Mouse (Mus musculus): ENCODE results near the gene Dnajc14. TPM values are rescaled to one million over a fixed set of nuclear protein-coding genes. Genes with fewer than 3 reads are reported as not detected.
A peak's percentile ranks its signal among the peaks of the same experiment; 100 is the strongest.

Dnajc14 gene
- total RNA-seq (2022) = 10 to 100 TPM; 77.2 to 82.1 (median 78.5) TPM

- peak; percentile 51 for DNase-seq
These were observed at the start of gene Dnajc14 for GRCm38 (mm10) chr10:128803771-128804270. Dnajc14 (plus strand) TSS chr10:128804062.

GRCm38 (mm10) chr10:128772895-128773294 is 31.0 kb upstream of the Dnajc14 start:
- DNase-seq = no peak

- DNase-seq = no peak
These were observed 30.2 kb upstream of the Dnajc14 start for GRCm38 (mm10) chr10:128773685-128774084.

- no peak for DNase-seq
These were observed 25.4 kb upstream of the Dnajc14 start for GRCm38 (mm10) chr10:128778441-128778840.

- peak; percentile 71 for DNase-seq
These were observed 24.7 kb upstream of the Dnajc14 start for GRCm38 (mm10) chr10:128779011-128779795.

DNA sequence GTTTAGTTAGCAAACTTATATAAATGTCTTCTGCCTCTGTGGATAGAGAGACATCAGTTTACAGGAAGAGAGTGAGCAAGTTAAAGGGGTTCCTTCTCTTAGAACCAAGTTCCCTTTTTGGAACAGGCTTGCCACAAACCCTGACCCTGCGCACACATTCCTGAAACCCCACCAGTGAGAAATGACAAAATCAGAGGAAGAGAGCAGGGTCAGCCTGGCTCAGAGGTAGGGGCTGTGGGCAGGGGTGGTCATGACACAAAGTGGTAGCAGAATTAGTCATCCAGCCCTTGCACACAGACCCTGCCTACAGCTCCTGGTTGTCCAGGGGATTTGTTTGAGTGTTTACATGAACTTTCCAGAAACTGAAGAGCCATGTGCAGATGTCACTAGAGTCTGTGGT is 23.7 kb upstream of the Dnajc14 start:
- no peak for DNase-seq

- peak; percentile 37 for DNase-seq
These were observed 13.3 kb upstream of the Dnajc14 start, which contains the start of gene Mmp19 for GRCm38 (mm10) chr10:128790398-128791124. Mmp19 (plus strand) TSS chr10:128790910.

DNA sequence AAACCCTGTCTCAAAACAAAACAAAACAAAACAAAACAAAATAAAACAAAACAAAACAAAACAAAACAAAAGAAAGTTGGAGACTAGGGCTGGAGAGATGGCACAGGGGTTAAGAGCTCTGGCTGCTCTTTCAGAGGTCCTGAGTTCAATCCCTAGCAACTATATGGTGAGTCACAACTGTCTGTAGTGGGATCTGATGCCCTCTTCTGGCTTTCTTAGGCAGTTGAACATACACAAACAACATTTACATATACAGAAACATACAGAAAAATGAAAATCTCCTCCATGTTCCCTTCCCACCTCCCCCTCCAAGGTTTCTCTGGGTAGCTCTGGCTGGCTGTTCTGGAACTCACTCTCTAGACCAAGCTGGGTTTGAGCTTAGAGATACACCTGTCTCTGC is 11.8 kb upstream of the Dnajc14 start:
- DNase-seq = no peak

DNA sequence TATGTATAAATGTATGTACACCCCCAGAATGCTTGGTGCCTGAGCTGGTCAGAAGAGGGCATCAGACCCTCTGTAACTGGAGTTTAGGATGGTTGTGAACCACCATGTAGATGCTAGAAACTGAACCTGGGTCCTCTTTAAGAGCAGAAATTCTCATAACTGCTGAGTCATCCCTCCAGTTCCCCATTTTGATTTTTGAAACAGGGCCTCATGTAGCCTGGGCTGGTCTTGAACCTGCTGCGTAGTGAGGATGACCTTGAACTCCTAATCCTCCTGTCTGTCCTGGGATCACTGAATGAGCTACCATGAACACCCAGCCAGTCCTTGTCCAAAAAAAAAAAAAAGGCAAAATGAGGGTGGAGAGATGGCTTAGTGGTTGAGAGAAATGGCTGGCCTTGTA is 10.6 kb upstream of the Dnajc14 start:
- DNase-seq = no peak

DNA sequence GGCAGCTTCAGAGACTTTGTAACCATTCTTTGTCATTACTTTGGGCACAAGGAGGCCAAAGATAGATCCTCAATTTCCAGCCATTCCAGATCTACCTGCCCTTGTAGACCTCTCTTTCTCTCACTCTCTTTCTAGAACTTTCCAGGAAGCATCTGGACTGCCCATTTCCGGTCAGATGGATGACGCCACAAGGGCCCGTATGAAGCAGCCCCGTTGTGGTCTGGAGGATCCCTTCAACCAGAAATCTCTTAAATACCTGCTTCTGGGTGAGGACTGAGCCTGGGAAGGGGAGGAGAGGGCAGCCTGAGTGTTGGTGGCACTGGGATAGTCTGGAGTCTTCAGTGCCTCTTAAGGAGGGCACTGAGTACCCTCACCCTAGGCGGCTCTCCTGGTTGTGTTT is 9.5 kb upstream of the Dnajc14 start:
- DNase-seq = no peak

- no peak for DNase-seq
These were observed 8.3 kb upstream of the Dnajc14 start for GRCm38 (mm10) chr10:128795581-128795980.

DNA sequence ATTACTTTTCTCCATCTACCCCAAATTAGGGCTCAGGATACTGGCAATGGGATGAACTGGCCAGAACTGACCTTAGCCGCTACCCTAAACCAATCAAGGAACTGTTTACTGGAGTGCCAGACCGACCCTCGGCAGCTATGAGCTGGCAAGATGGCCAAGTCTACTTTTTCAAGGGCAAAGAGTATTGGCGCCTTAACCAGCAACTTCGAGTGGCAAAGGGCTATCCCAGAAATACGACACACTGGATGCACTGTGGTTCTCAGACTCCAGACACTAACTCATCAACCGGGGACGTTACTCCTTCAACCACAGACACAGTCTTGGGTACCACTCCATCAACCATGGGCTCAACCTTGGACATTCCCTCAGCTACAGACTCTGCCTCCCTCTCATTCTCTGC is 5.2 kb upstream of the Dnajc14 start:
- no peak for DNase-seq

DNA sequence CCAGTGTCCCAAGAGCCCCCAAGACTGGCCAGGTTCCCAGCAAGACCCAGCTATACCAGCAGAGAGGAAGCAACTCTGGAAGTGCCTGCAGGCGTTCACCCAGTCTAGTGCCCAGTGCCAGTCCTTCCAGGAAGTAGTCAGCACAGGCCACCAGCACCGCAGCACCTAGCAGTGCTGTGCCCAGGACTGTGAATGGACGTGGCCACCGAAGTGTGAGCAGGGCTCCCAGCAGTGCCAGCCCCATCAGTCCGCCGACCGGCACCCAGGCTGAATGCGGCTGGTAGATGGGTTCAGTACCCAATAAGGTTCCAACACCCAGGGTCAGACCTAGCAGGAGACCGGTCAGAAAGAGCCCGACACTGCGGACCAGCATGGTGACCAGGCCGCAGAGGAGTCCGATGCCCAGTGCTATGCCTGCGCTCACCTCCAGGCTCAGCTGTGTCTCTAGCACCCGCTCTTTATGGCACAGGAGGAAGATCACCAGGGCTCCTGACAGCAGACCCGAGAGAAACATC is 1.8 kb upstream of the Dnajc14 start:
- DNase-seq = no peak

- DNase-seq = no peak
These were observed 906 bp upstream of the Dnajc14 start for GRCm38 (mm10) chr10:128802956-128803355.

GRCm38 (mm10) chr10:128803361-128803760 is 501 bp upstream of the Dnajc14 start:
- no peak for DNase-seq

- DNase-seq = peak; percentile 47
These were observed 619 bp downstream of the Dnajc14 start, which contains the start of gene Tmem198b for GRCm38 (mm10) chr10:128804271-128805091. Tmem198b (minus strand) TSS chr10:128804370.

GRCm38 (mm10) chr10:128805092-128806000 is 1.5 kb downstream of the Dnajc14 start:
- DNase-seq = peak; percentile 93

DNA sequence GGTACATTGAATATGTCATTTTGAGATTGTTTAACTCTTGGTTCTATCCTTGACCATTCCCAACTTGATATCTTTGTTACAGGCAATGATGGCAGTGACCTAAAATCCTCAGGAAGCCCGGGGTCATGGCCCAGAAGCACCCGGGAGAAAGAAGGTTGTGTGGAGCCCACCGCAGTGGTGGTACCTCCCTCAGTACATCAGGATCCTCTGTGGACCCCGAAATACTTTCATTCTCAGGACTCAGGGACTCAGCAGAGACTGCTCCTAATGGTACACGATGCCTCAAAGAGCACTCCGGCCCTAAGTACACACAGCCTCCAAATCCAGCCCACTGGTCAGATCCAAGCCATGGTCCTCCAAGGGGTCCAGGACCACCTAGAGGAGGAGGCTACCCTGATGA is 2.2 kb downstream of the Dnajc14 start:
- no peak for DNase-seq

- no peak for DNase-seq
These were observed 3.2 kb downstream of the Dnajc14 start for GRCm38 (mm10) chr10:128807018-128807417.

- DNase-seq = no peak
These were observed 13.2 kb downstream of the Dnajc14 start, which contains the start of gene Sarnp for GRCm38 (mm10) chr10:128817033-128817432. Sarnp (plus strand) TSS chr10:128817333.

DNA sequence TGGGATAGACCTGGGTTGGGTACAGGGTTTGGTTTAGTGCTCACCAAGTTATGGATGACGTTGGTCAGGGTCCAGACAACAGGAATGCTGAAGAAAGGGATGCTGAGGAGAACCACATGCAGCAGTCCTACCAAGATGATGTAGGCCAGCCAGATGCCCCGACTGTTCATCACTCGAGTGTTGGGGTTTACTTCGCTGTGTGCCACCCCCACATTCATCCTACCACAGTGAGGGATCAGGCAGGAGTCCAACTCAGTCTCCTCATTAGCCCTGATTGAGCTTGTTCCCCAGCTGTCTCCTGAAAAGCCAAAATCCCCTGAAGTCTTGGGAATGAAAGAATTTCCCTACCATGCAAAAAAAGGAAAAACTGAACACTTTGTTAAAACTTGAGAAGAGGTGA is 16.4 kb downstream of the Dnajc14 start:
- DNase-seq = no peak

Measured in adrenal gland, adult 8-10 months (tissue).